In genomic region chr7:19830682-19831156, GRCm38 (mm10) we compare ENCODE assay signal across 8 mouse cellular contexts. TPM values are rescaled to one million over a fixed set of nuclear protein-coding genes. Genes with fewer than 3 reads are reported as not detected.
A peak's percentile ranks its signal among the peaks of the same experiment; 100 is the strongest.
DNase-seq lines count a peak whose midpoint lies in the region; ATAC-seq lines count a peak whose summit lies in the region.
"Had no signal": no experiment of that assay in that cellular context is flagged by ENCODE, and none has a peak within 500 bp of the region (broad histone marks: within the 10 kb centered on the region; RNA-seq: fewer than 3 reads in every experiment).

No protein-coding gene starts in this region.

- H3K9me3 ChIP-seq in embryonic facial prominence, embryonic 15.5 days (replicated peaks) = no peaks in the 10 kb centered on the region
- H3K9me3 ChIP-seq in liver, embryonic 11.5 days (ENCODE audit: control insufficient read depth, low read length) = no peaks in the 10 kb centered on the region

- H3K4me3 ChIP-seq in embryonic facial prominence, embryonic 15.5 days (replicated peaks) = no peak overlapping the region
- no peak overlapping the region for H3K4me3 ChIP-seq in liver, embryonic 11.5 days (ENCODE audit: low read depth, low read length)

- no peaks in the 10 kb centered on the region for H3K27me3 ChIP-seq in embryonic facial prominence, embryonic 15.5 days
- H3K27me3 ChIP-seq in liver, embryonic 11.5 days (replicated peaks; ENCODE audit: control insufficient read depth, insufficient read depth, low read length) = no peaks in the 10 kb centered on the region

- ATAC-seq in embryonic facial prominence, embryonic 15.5 days (ENCODE audit: insufficient number of reproducible peaks, low FRiP score, low TSS enrichment, low read depth) = peak; percentile 62
- ATAC-seq in liver, embryonic 11.5 days (replicated peaks; ENCODE audit: low FRiP score) = peak; percentile 59

- no peak overlapping the region for H3K9ac ChIP-seq in embryonic facial prominence, embryonic 15.5 days
- 0 out of 2 replicates have a peak overlapping the region, but pooled peaks have one; percentile 5 for H3K9ac ChIP-seq in liver, embryonic 11.5 days (ENCODE audit: low read depth, low read length)

- peaks cover 26% of the 10 kb centered on the region for H3K4me1 ChIP-seq in embryonic facial prominence, embryonic 15.5 days
- H3K4me1 ChIP-seq in liver, embryonic 11.5 days (replicated peaks; ENCODE audit: control insufficient read depth, insufficient read depth, low read length) = peaks cover 12% of the 10 kb centered on the region

- WGBS in embryonic facial prominence, embryonic 15.5 days = 24% methylated on average over 13 of the region's 13 CpGs
- WGBS in liver, embryonic 11.5 days = 24% methylated on average over 13 of the region's 13 CpGs

- intact Hi-C loops in heart, postnatal 14 days (cut with DNase I) = no loop called here

- no peaks in the 10 kb centered on the region for H3K36me3 ChIP-seq in embryonic facial prominence, embryonic 15.5 days
- no peaks in the 10 kb centered on the region; the same call in 1 of the 2 replicates for H3K36me3 ChIP-seq in liver, embryonic 11.5 days (ENCODE audit: control insufficient read depth, insufficient read depth, low read length)

- peak overlapping the region; percentile 25 for H3K4me2 ChIP-seq in embryonic facial prominence, embryonic 15.5 days (replicated peaks)
- H3K4me2 ChIP-seq in liver, embryonic 11.5 days = peak overlapping the region; percentile 41

- peak; percentile 25 for DNase-seq in thymus, postnatal 4 days
- DNase-seq in thymus, postnatal 10 days (ENCODE audit: low spot score in 2 of 2) = no peak
- DNase-seq in heart, postnatal 14 days = peak; percentile 92 to 94
- DNase-seq in liver, embryonic 11.5 days (ENCODE audit: low spot score) = no peak
- peak; percentile 63 for DNase-seq in ovary, postnatal 10 days (ENCODE audit: low spot score)
- no peak for DNase-seq in embryo, embryonic 10 days (ENCODE audit: low spot score)

- no peak overlapping the region; the same call in 1 of the 2 replicates for H3K27ac ChIP-seq in embryonic facial prominence, embryonic 15.5 days (replicated peaks)
- peak overlapping the region; percentile 11; the same call in 1 of the 2 replicates for H3K27ac ChIP-seq in liver, embryonic 11.5 days (ENCODE audit: low read depth, low read length)

RNA-seq across cellular contexts. Expression of gene Bcl3, which starts 8.1 kb away (rescaled TPM):
- polyA plus RNA-seq in embryonic facial prominence, embryonic 15.5 days (2015; fragmentation: Nextera tagmentation; extraction: Ambion mirVana) = 4.7 and 6.9 TPM in 2 replicates
- 1 to 10 TPM; 3.9 to 4.5 TPM for total RNA-seq in heart, postnatal 14 days (2021)
- 5.4 and 7.0 TPM in 2 replicates for polyA plus RNA-seq in liver, embryonic 11.5 days (2014; fragmentation: Nextera tagmentation; extraction: Ambion mirVana)

RNA-seq across cellular contexts. Expression of gene Gm19345, which starts 21.1 kb away (rescaled TPM):
- polyA plus RNA-seq in embryonic facial prominence, embryonic 15.5 days (2015; fragmentation: Nextera tagmentation; extraction: Ambion mirVana) = 0.59 TPM in 1 of 2 replicates, not detected in the other
- not detected for total RNA-seq in heart, postnatal 14 days (2021)
- not detected in 2 replicates for polyA plus RNA-seq in liver, embryonic 11.5 days (2014; fragmentation: Nextera tagmentation; extraction: Ambion mirVana)

RNA-seq across cellular contexts. Expression of gene Ceacam16, which starts 30.4 kb away (rescaled TPM):
- not detected in 2 replicates for polyA plus RNA-seq in embryonic facial prominence, embryonic 15.5 days (2015; fragmentation: Nextera tagmentation; extraction: Ambion mirVana)
- total RNA-seq in heart, postnatal 14 days (2021) = 1 to 10 TPM in 1 of 2 experiments, under 1 TPM in 1; 0.34 to 1.2 TPM
- not detected in 2 replicates for polyA plus RNA-seq in liver, embryonic 11.5 days (2014; fragmentation: Nextera tagmentation; extraction: Ambion mirVana)
- polyA plus RNA-seq: cortical plate, adult 2 months had no signal

RNA-seq across cellular contexts. Expression of gene Cblc, which starts 34.1 kb away (rescaled TPM):
- polyA plus RNA-seq in embryonic facial prominence, embryonic 15.5 days (2015; fragmentation: Nextera tagmentation; extraction: Ambion mirVana) = 13.2 and 17.2 TPM in 2 replicates
- not detected for total RNA-seq in heart, postnatal 14 days (2021)
- 1.4 TPM in 2 replicates for polyA plus RNA-seq in liver, embryonic 11.5 days (2014; fragmentation: Nextera tagmentation; extraction: Ambion mirVana)
- polyA plus RNA-seq: cortical plate, adult 2 months had no signal

RNA-seq across cellular contexts. Expression of gene Ceacam19, which starts 57.0 kb away (rescaled TPM):
- 4.1 and 5.5 TPM in 2 replicates for polyA plus RNA-seq in embryonic facial prominence, embryonic 15.5 days (2015; fragmentation: Nextera tagmentation; extraction: Ambion mirVana)
- total RNA-seq in heart, postnatal 14 days (2021) = not detected
- polyA plus RNA-seq in liver, embryonic 11.5 days (2014; fragmentation: Nextera tagmentation; extraction: Ambion mirVana) = not detected in 2 replicates
- polyA plus RNA-seq: cortical plate, adult 2 months had no signal

Comparison
In these comparisons a context has a peak if more than half of its experiments do, and no peak if none do; other contexts are left out.
1. DNase-seq: peak in thymus, postnatal 4 days (single experiment), heart, postnatal 14 days (2 of 2) and ovary, postnatal 10 days (single experiment); none in thymus, postnatal 10 days (0 of 2), liver, embryonic 11.5 days (single experiment) and embryo, embryonic 10 days (single experiment).